Mouse (Mus musculus): ENCODE measurements around the gene Pank1.

- TF ChIP-seq CTCF (IDR thresholded peaks at IDR 0.05; ENCODE audit: extremely low read depth, insufficient read depth, insufficient read length, insufficient replicate concordance) (no peak), POLR2A (IDR thresholded peaks at IDR 0.05; ENCODE audit: low read depth, low read length) (no peak)
These were observed 74.2 kb downstream of the Pank1 start for GRCm38 (mm10) chr19:34805071-34805470.
